Mouse (Mus musculus) stomach, postnatal 0 days (tissue): ENCODE measurements around the gene Aqp11. TPM values are rescaled to one million over a fixed set of nuclear protein-coding genes. Genes with fewer than 3 reads are reported as not detected.

ENCODE experiments used
- ATAC-seq: fragments of 200-750 bp; cut with Nextera tagmentation; 2 replicates; pipeline ENCODE4 v1.8.0; 2017; ENCODE audit not compliant: low FRiP score, low TSS enrichment
- DNase-seq: peaks from one replicate; pipeline ENCODE4 v3.0.0-alpha.2; 2016; ENCODE audit warnings: low spot score
- H3K27ac ChIP-seq: fragments of 300-500 bp; sonication (generic); replicated peaks from 2 replicates; pipeline ENCODE4 v1.5.1; 2014; ENCODE audit warnings: mild to moderate bottlenecking, control low read depth
- H3K27me3 ChIP-seq: fragments of 300-500 bp; sonication (generic); 2 replicates; pipeline ENCODE4 v1.6.1; 2014; ENCODE audit warnings: low read length; ENCODE audit not compliant: control insufficient read depth, insufficient read depth
- H3K36me3 ChIP-seq: fragments of 300-500 bp; sonication (generic); 2 replicates; pipeline ENCODE4 v1.6.1; 2014; ENCODE audit warnings: low read length, mixed read lengths; ENCODE audit not compliant: control insufficient read depth, insufficient read depth
- H3K4me1 ChIP-seq: fragments of 300-500 bp; sonication (generic); replicated peaks from 2 replicates; pipeline ENCODE4 v1.6.1; 2014; ENCODE audit warnings: antibody characterized with exemption; ENCODE audit not compliant: control insufficient read depth, insufficient read depth
- H3K4me2 ChIP-seq: fragments of 300-500 bp; sonication (generic); replicated peaks from 2 replicates; pipeline ENCODE4 v1.6.1; 2014; ENCODE audit warnings: low read depth, mild to moderate bottlenecking, control low read depth, moderate library complexity
- H3K4me3 ChIP-seq: fragments of 300-500 bp; sonication (generic); 2 replicates; pipeline ENCODE4 v1.5.1; 2014; ENCODE audit warnings: low read depth, low read length, control low read depth
- H3K9ac ChIP-seq: fragments of 300-500 bp; sonication (generic); 2 replicates; pipeline ENCODE4 v1.6.1; 2014; ENCODE audit warnings: mild to moderate bottlenecking, low read length, control low read depth, mixed read lengths
- H3K9me3 ChIP-seq: fragments of 300-500 bp; sonication (generic); 2 replicates; pipeline ENCODE4 v1.6.1; 2016; ENCODE audit warnings: low read length; ENCODE audit not compliant: control insufficient read depth
- CTCF ChIP-seq: IDR thresholded peaks from 2 replicates; pipeline ENCODE4 v1.5.1; 2016; ENCODE audit warnings: antibody characterized with exemption, low read depth, mild to moderate bottlenecking, moderate library complexity
- EP300 ChIP-seq: optimal IDR thresholded peaks from 2 replicates; pipeline ENCODE3; 2016; ENCODE audit warnings: antibody characterized with exemption
- WGBS: fragments of 180-500 bp; shearing (Covaris S2); extraction: QIAGEN DNeasy Blood & Tissue Kit; methylation state at CpG from one replicate; pipeline ENCODE4 v1.1.7; 2014; 5-methylcytosine and 5-hydroxymethylcytosine counted together
- polyA plus RNA-seq: library from polyadenylated mRNA; unstranded; fragments of >200 nt; fragmentation: Nextera tagmentation; extraction: Ambion mirVana; gene quantifications from 2 replicates; pipeline ENCODE4 v1.2.1, GENCODE M21; 2015

The Aqp11 gene
- polyA plus RNA-seq, 1 experiment from 2014 or later, result 22.0 TPM

DNA sequence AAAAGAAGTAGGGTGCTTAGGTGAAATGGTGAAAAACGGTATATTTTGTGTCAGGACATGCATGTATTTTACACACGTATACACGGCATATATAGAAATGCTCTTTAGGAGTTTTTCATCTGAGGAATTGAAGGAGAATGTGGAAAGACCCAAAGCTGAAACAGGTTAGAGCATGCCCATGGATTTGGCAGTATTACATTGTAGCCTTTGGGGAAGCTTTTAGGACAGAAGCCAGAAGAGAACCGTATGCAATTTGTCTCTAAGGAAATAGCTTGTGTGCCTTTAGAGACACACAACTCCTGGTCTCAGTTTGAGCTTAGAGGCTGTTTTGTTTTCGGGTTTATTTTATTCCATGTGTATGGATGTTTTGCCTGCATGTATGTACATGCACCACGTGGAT, 37.0 kb downstream of the Aqp11 start:
- Histone ChIP-seq H3K27ac (no peak overlapping the region), H3K4me1 (no peaks in the 10 kb centered on the region), H3K4me2 (no peak overlapping the region), H3K36me3 (no peaks in the 10 kb centered on the region), H3K9ac (no peak overlapping the region), H3K9me3 (no peaks in the 10 kb centered on the region), H3K27me3 (no peaks in the 10 kb centered on the region), H3K4me3 (no peak overlapping the region)
- 67% methylated on average over 6 of the region's 6 CpGs for WGBS
- TF ChIP-seq CTCF (no peak), EP300 (no peak)
- ATAC-seq (no peak), DNase-seq (no peak)

- no peak overlapping the region for H3K9ac ChIP-seq
These were observed 37.9 kb downstream of the Aqp11 start for GRCm38 (mm10) chr7:97700173-97700572.

GRCm38 (mm10) chr7:97696506-97697254, 41.4 kb downstream of the Aqp11 start, which contains the start of gene Clns1a:
Gene Clns1a (plus strand): TSS chr7:97696634.
- Histone ChIP-seq H3K36me3 (no peaks in the 10 kb centered on the region), H3K9ac (peak within 1 kb of the TSS; percentile 94), H3K27ac (peak within 1 kb of the TSS; percentile 89), H3K9me3 (no peaks in the 10 kb centered on the region), H3K4me2 (peak within 1 kb of the TSS; percentile 73), H3K27me3 (no peaks in the 10 kb centered on the region), H3K4me3 (peak within 1 kb of the TSS; percentile 90), H3K4me1 (0 out of 2 replicates have a peak, but pooled peaks cover 3% of the 10 kb centered on the region)
- peak; percentile 87 for DNase-seq
- WGBS, result under 1% methylated on average over 63 of the region's 63 CpGs
- peak; percentile 98 for ATAC-seq
- TF ChIP-seq EP300, result peak; percentile 81
- TF ChIP-seq CTCF, result no peak

More at GRCm38 (mm10) chr7:97700173-97700572, 37.9 kb downstream of the Aqp11 start:
- 0 out of 2 replicates have a peak, but pooled peaks cover 3% of the 10 kb centered on the region for H3K4me1 ChIP-seq
- H3K4me2 ChIP-seq, result no peak overlapping the region
- ATAC-seq (no peak), DNase-seq (no peak)
- H3K27ac ChIP-seq, result no peak overlapping the region
- H3K9me3 ChIP-seq, result no peaks in the 10 kb centered on the region
- H3K36me3 ChIP-seq, result no peaks in the 10 kb centered on the region
- H3K27me3 ChIP-seq, result no peaks in the 10 kb centered on the region
- H3K4me3 ChIP-seq, result no peak overlapping the region
- 88% methylated on average over 4 of the region's 4 CpGs for WGBS
- TF ChIP-seq EP300 (no peak), CTCF (no peak)

- H3K4me3 ChIP-seq, result peak overlapping the region; percentile 90
- 32% methylated on average over 19 of the region's 19 CpGs for WGBS
- no peaks in the 10 kb centered on the region for H3K9me3 ChIP-seq
- DNase-seq (no peak), ATAC-seq (peak; percentile 67)
- H3K4me2 ChIP-seq, result peak overlapping the region; percentile 73
- H3K27ac ChIP-seq, result peak overlapping the region; percentile 89
- H3K4me1 ChIP-seq, result 0 out of 2 replicates have a peak, but pooled peaks cover 3% of the 10 kb centered on the region
- peak overlapping the region; percentile 94 for H3K9ac ChIP-seq
- TF ChIP-seq EP300 (no peak), CTCF (no peak)
- H3K36me3 ChIP-seq, result no peaks in the 10 kb centered on the region
- no peaks in the 10 kb centered on the region for H3K27me3 ChIP-seq
These were observed 42.0 kb downstream of the Aqp11 start for GRCm38 (mm10) chr7:97696133-97696505.

GRCm38 (mm10) chr7:97695441-97695840, 42.6 kb downstream of the Aqp11 start:
- 100% methylated on average over 1 of the region's 1 CpGs for WGBS
- Histone ChIP-seq H3K4me2 (no peak overlapping the region), H3K9ac (no peak overlapping the region), H3K27me3 (no peaks in the 10 kb centered on the region), H3K9me3 (no peaks in the 10 kb centered on the region), H3K4me1 (0 out of 2 replicates have a peak, but pooled peaks cover 3% of the 10 kb centered on the region), H3K36me3 (no peaks in the 10 kb centered on the region), H3K4me3 (no peak overlapping the region), H3K27ac (no peak overlapping the region; the same call in 1 of the 2 replicates)
- no peak for ATAC-seq
- no peak for TF ChIP-seq CTCF
- TF ChIP-seq EP300, result no peak
- no peak for DNase-seq

- ATAC-seq (no peak), DNase-seq (no peak)
- Histone ChIP-seq H3K9ac (no peak overlapping the region), H3K9me3 (no peaks in the 10 kb centered on the region), H3K36me3 (peaks cover 12% of the 10 kb centered on the region), H3K4me3 (no peak overlapping the region), H3K4me2 (no peak overlapping the region), H3K27me3 (no peaks in the 10 kb centered on the region), H3K27ac (no peak overlapping the region), H3K4me1 (no peaks in the 10 kb centered on the region)
- TF ChIP-seq CTCF (no peak), EP300 (no peak)
- WGBS, result 74% methylated on average over 2 of the region's 2 CpGs
These were observed 50.3 kb downstream of the Aqp11 start for GRCm38 (mm10) chr7:97687831-97688230.
